Mouse (Mus musculus): Measurements from ENCODE around the gene Fktn. TPM values are rescaled to one million over a fixed set of nuclear protein-coding genes. Genes with fewer than 3 reads are reported as not detected.
"Not testable (repeated sequence)": the region's sequence is repeated elsewhere in the genome, so short reads cannot be mapped to it uniquely, and the experiment has no call there.

Fktn gene
- polyA plus RNA-seq, 1 experiment from 2014 or later: 13.6 TPM

DNA sequence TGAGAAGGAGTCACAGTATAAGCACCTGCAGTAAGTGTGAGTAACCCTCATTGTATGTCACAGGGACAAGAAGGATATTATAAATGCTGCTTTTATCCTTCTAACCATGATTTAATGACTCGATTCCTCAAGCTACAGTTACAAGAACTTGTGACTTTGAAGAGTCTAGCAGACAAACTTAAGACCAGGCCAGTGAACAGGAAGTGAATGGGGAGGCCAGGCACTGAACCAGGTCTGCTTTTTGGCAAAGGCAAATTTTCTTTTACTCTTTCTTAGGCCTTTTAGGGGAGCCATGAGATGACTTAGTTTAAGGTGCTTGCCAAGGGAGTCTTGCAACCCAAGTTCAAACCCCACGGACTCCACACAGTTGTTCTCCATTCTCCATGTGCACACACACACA is 81.9 kb downstream of the Fktn start:
- DNase-seq (ENCODE audit: low spot score): no peak
- 92% methylated on average over 2 of the region's 2 CpGs for WGBS
- Histone ChIP-seq H3K4me3 (replicated peaks; ENCODE audit: low read depth, low read length) (no peak overlapping the region), H3K27ac (no peak overlapping the region), H3K9me3 (replicated peaks; ENCODE audit: low read length) (no peaks in the 10 kb centered on the region), H3K27me3 (ENCODE audit: insufficient read depth, low read length) (no peaks in the 10 kb centered on the region), H3K4me2 (ENCODE audit: low read length) (no peak overlapping the region), H3K4me1 (replicated peaks; ENCODE audit: insufficient read depth, low read length) (peaks cover 4% of the 10 kb centered on the region; the same call in 1 of the 2 replicates), H3K9ac (ENCODE audit: low read depth, low read length) (no peak overlapping the region), H3K36me3 (ENCODE audit: insufficient read depth, low read length) (no peaks in the 10 kb centered on the region)
- ATAC-seq (replicated peaks; ENCODE audit: low FRiP score, low read depth): no peak
- TF ChIP-seq CTCF (IDR thresholded peaks at IDR 0.05; ENCODE audit: low read depth): no peak

DNA sequence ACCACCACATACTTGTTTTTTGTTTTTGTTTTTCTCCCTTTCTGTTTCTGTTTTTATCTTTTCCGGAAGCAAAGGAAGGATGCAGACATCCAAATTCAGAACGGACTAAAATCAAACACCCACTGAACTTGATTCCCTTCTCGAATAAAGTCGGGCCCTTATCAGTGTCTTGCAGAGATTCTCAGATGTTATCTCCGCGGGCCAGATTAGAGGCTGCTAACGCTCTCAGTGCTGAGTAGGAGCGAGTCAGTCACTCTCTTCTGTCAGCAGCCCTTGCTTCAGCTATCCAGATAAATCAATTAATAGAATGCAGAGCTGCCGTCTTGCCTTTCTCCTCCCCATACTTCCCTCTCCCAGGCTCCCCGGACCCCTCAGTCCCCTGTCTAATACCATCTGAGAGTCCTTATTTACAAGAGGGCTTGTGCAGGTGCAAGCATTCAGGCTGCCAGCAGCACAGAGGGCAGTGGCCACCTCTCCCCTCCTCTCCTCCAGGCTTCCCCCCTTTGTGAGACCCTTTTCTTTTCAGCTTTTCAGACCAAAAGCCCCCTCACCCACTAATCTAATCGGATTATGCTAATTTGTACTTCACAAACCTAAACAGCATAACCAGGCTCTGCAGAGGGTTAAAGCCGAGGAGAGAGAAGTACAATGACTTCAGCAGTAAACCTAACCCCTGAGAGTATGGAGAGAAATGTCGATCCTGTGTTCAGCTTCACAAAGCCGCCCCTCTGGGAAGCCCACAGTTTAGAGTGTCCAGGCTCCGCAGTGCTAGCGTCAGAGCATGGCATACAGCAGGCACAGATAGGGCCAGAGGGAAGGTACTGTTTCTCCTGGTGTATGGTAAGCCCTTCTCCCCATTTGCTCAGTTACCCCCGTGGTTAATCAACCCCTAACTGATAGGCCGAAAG is 83.3 kb downstream of the Fktn start:
- H3K27me3 ChIP-seq (ENCODE audit: insufficient read depth, low read length): no peaks in the 10 kb centered on the region
- no peak overlapping the region for H3K27ac ChIP-seq
- H3K9ac ChIP-seq (ENCODE audit: low read depth, low read length): no peak overlapping the region
- DNase-seq (ENCODE audit: low spot score) (no peak), ATAC-seq (replicated peaks; ENCODE audit: low FRiP score, low read depth) (no peak)
- 35% methylated on average over 18 of the region's 18 CpGs for WGBS
- no peak for TF ChIP-seq CTCF (IDR thresholded peaks at IDR 0.05; ENCODE audit: low read depth)
- peaks cover 4% of the 10 kb centered on the region; the same call in 1 of the 2 replicates for H3K4me1 ChIP-seq (replicated peaks; ENCODE audit: insufficient read depth, low read length)
- no peaks in the 10 kb centered on the region for H3K9me3 ChIP-seq (replicated peaks; ENCODE audit: low read length)
- H3K4me3 ChIP-seq (replicated peaks; ENCODE audit: low read depth, low read length): no peak overlapping the region
- H3K4me2 ChIP-seq (ENCODE audit: low read length): no peak overlapping the region
- no peaks in the 10 kb centered on the region for H3K36me3 ChIP-seq (ENCODE audit: insufficient read depth, low read length)

- Histone ChIP-seq H3K9ac (ENCODE audit: low read depth, low read length) (no peak overlapping the region), H3K27me3 (ENCODE audit: insufficient read depth, low read length) (no peaks in the 10 kb centered on the region), H3K9me3 (replicated peaks; ENCODE audit: low read length) (no peaks in the 10 kb centered on the region), H3K27ac (no peak overlapping the region), H3K4me1 (replicated peaks; ENCODE audit: insufficient read depth, low read length) (peaks cover 4% of the 10 kb centered on the region; the same call in 1 of the 2 replicates), H3K36me3 (ENCODE audit: insufficient read depth, low read length) (no peaks in the 10 kb centered on the region), H3K4me2 (ENCODE audit: low read length) (no peak overlapping the region), H3K4me3 (replicated peaks; ENCODE audit: low read depth, low read length) (no peak overlapping the region)
- ATAC-seq (replicated peaks; ENCODE audit: low FRiP score, low read depth) (no peak), DNase-seq (ENCODE audit: low spot score) (peak; percentile 69)
- 41% methylated on average over 7 of the region's 7 CpGs for WGBS
- no peak for TF ChIP-seq CTCF (IDR thresholded peaks at IDR 0.05; ENCODE audit: low read depth)
Observed at GRCm38 (mm10) chr4:53798896-53799676, 85.3 kb downstream of the Fktn start.

DNA sequence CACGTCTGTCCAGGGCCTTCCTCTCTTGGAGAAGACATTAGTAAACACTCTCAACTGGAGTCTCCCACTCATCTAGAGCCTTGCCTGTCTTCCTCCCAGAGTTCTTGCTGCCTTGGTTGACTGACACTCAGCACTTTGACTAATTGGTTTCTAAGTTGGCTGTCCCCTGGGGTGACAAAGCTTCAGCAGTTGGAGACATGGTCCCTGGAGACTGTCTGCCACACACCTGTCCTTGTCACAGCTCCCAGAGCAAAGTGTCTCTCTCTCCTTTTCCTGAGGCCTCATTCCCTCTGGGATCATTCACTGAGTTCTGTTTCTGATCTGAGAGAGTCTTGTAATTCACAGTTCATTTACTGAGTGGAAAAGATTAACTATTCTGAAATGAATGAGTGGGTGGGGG is 86.0 kb downstream of the Fktn start:
- Histone ChIP-seq H3K4me1 (replicated peaks; ENCODE audit: insufficient read depth, low read length) (peaks cover 4% of the 10 kb centered on the region; the same call in 1 of the 2 replicates), H3K36me3 (ENCODE audit: insufficient read depth, low read length) (no peaks in the 10 kb centered on the region), H3K9me3 (replicated peaks; ENCODE audit: low read length) (no peaks in the 10 kb centered on the region), H3K4me2 (ENCODE audit: low read length) (no peak overlapping the region), H3K9ac (ENCODE audit: low read depth, low read length) (no peak overlapping the region), H3K27ac (no peak overlapping the region), H3K4me3 (replicated peaks; ENCODE audit: low read depth, low read length) (no peak overlapping the region), H3K27me3 (ENCODE audit: insufficient read depth, low read length) (no peaks in the 10 kb centered on the region)
- ATAC-seq (replicated peaks; ENCODE audit: low FRiP score, low read depth) (no peak), DNase-seq (ENCODE audit: low spot score) (no peak)
- 22% methylated on average over 1 of the region's 1 CpGs for WGBS
- no peak for TF ChIP-seq CTCF (IDR thresholded peaks at IDR 0.05; ENCODE audit: low read depth)

DNA sequence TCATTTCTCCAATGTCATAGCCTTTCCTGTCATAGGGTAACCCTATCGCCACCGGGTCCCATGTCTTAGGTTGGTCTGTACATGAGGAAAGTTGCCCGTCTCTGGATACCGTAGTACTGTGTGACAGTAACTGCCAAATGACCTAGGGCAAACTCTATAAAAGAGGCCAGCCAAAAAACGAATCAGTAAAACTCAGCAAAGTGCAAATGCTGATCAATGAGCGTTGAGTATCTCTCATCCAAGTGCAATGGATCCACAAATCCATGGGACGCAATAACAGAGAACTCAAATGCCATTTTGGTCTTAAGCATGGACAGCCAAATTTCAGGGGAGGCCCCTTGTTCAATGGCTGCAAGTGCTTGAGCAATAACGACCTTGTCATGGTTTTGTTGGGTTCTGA is 89.9 kb downstream of the Fktn start:
- ATAC-seq (replicated peaks; ENCODE audit: low FRiP score, low read depth); H3K27ac ChIP-seq; H3K27me3 ChIP-seq (ENCODE audit: insufficient read depth, low read length); H3K9ac ChIP-seq (ENCODE audit: low read depth, low read length); DNase-seq (ENCODE audit: low spot score); H3K4me1 ChIP-seq (replicated peaks; ENCODE audit: insufficient read depth, low read length); H3K9me3 ChIP-seq (replicated peaks; ENCODE audit: low read length); H3K36me3 ChIP-seq (ENCODE audit: insufficient read depth, low read length); H3K4me3 ChIP-seq (replicated peaks; ENCODE audit: low read depth, low read length); H3K4me2 ChIP-seq (ENCODE audit: low read length): not testable (repeated sequence)
- WGBS: 92% methylated on average over 7 of the region's 8 CpGs

GRCm38 (mm10) chr4:53806428-53806827 is 92.6 kb downstream of the Fktn start:
- H3K4me2 ChIP-seq (ENCODE audit: low read length); H3K27ac ChIP-seq; H3K36me3 ChIP-seq (ENCODE audit: insufficient read depth, low read length); ATAC-seq (replicated peaks; ENCODE audit: low FRiP score, low read depth); H3K4me1 ChIP-seq (replicated peaks; ENCODE audit: insufficient read depth, low read length); H3K4me3 ChIP-seq (replicated peaks; ENCODE audit: low read depth, low read length); H3K9me3 ChIP-seq (replicated peaks; ENCODE audit: low read length); DNase-seq (ENCODE audit: low spot score); H3K9ac ChIP-seq (ENCODE audit: low read depth, low read length); H3K27me3 ChIP-seq (ENCODE audit: insufficient read depth, low read length): not testable (repeated sequence)
- WGBS: 83% methylated on average over 6 of the region's 6 CpGs
